Mouse (Mus musculus) forebrain, embryonic 10.5 days (tissue): ENCODE data around the gene Fgfr2. TPM values are rescaled to one million over a fixed set of nuclear protein-coding genes. Genes with fewer than 3 reads are reported as not detected.

Experiments
- DNase-seq: peaks from one replicate; pipeline ENCODE4 v3.0.0-alpha.2; 2017; ENCODE audit warnings: low spot score; ENCODE audit errors: extremely low spot score
- H3K27ac ChIP-seq: fragments of 300-500 bp; sonication (generic); 2 replicates; pipeline ENCODE4 v1.5.1; 2016; ENCODE audit warnings: mild to moderate bottlenecking
- H3K27me3 ChIP-seq: fragments of 300-500 bp; sonication (generic); 2 replicates; pipeline ENCODE4 v1.6.1; 2016; ENCODE audit warnings: mild to moderate bottlenecking; ENCODE audit not compliant: poor library complexity, severe bottlenecking
- H3K36me3 ChIP-seq: fragments of 300-500 bp; sonication (generic); replicated peaks from 2 replicates; pipeline ENCODE4 v1.6.1; 2016; ENCODE audit warnings: mild to moderate bottlenecking, moderate library complexity
- H3K4me1 ChIP-seq: fragments of 300-500 bp; sonication (generic); 2 replicates; pipeline ENCODE4 v1.6.1; 2016
- H3K4me3 ChIP-seq: fragments of 300-500 bp; sonication (generic); 2 replicates; pipeline ENCODE4 v1.5.1; 2016; ENCODE audit warnings: mild to moderate bottlenecking, moderate library complexity
- H3K9me3 ChIP-seq: fragments of 300-500 bp; sonication (generic); 2 replicates; pipeline ENCODE4 v1.6.1; 2016; ENCODE audit warnings: mild to moderate bottlenecking, moderate library complexity
- WGBS: fragments of 180-500 bp; shearing (Covaris S2); methylation state at CpG from one replicate; pipeline ENCODE4 v1.1.7; 2016; 5-methylcytosine and 5-hydroxymethylcytosine counted together
- polyA plus RNA-seq: library from polyadenylated mRNA; unstranded; fragments of >200 nt; fragmentation: Nextera tagmentation; extraction: Ambion mirVana; gene quantifications from 2 replicates; pipeline ENCODE4 v1.2.1, GENCODE M21; 2016

Gene Fgfr2
- polyA plus RNA-seq, 1 experiment from 2014 or later: 55.7 TPM

- H3K36me3 ChIP-seq: peaks cover 95% of the 10 kb centered on the region
- peaks cover 30% of the 10 kb centered on the region for H3K4me1 ChIP-seq
- DNase-seq: no peak
- H3K9me3 ChIP-seq: no peaks in the 10 kb centered on the region
- no peak overlapping the region for H3K4me3 ChIP-seq
- 97% methylated on average over 2 of the region's 2 CpGs for WGBS
- no peak overlapping the region for H3K27ac ChIP-seq
- no peaks in the 10 kb centered on the region for H3K27me3 ChIP-seq
These were observed 2368.4 kb downstream of the Fgfr2 start for GRCm38 (mm10) chr7:130754790-130755189.

DNA sequence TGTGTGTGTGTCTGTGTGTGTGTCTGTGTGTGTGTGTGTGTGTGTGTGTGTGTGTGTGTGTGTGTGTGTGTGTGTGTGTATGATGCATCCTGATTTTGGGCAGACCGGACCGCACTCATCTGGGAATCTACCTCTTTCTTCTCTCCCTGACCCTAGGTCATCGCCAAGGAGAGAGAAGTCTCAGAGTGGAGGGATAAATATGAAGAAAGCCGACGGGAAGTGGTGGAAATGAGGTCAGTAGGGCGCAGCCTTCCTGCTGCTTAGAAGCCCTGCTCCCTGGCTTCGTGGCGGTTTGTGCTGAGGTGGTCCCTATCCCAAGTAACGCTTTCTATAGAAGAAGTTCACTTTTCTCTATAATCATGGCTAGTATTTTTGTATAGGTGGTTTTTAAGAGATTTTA, 2371.5 kb downstream of the Fgfr2 start:
- Histone ChIP-seq H3K4me3 (no peak overlapping the region), H3K9me3 (no peaks in the 10 kb centered on the region), H3K27me3 (no peaks in the 10 kb centered on the region), H3K4me1 (peaks cover 35% of the 10 kb centered on the region), H3K27ac (peak overlapping the region; percentile 93), H3K36me3 (peaks cover 90% of the 10 kb centered on the region)
- WGBS: 67% methylated on average over 8 of the region's 9 CpGs
- no peak for DNase-seq

- WGBS: 46% methylated on average over 17 of the region's 17 CpGs
These were observed 2372.2 kb downstream of the Fgfr2 start for GRCm38 (mm10) chr7:130750752-130751490.

DNA sequence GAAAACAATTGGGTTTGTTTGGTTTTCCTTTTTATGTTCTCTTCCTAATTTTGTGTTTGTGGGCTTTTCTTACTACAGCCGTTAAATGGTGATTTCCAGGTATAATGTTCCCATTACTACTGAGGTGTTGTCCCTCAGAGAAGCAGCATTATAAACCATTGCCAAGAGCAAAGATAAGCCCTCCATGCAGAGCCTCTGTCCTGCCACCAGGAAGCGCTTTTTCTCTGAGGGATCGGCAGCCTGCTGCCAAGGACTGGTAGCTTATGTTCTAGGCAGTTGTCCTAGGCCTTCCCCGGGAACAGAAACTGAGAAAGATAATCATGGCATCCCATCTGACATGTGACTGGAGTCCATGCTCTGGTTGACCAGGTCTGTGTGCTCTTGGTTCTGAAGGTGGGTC, 2374.0 kb downstream of the Fgfr2 start:
- no peaks in the 10 kb centered on the region for H3K27me3 ChIP-seq

More at GRCm38 (mm10) chr7:130750752-130751490, 2372.2 kb downstream of the Fgfr2 start:
- Histone ChIP-seq H3K27ac (peak overlapping the region; percentile 93), H3K9me3 (no peaks in the 10 kb centered on the region), H3K4me3 (no peak overlapping the region), H3K4me1 (peaks cover 30% of the 10 kb centered on the region), H3K27me3 (no peaks in the 10 kb centered on the region), H3K36me3 (peaks cover 90% of the 10 kb centered on the region)
- peak; percentile 73 for DNase-seq

DNA sequence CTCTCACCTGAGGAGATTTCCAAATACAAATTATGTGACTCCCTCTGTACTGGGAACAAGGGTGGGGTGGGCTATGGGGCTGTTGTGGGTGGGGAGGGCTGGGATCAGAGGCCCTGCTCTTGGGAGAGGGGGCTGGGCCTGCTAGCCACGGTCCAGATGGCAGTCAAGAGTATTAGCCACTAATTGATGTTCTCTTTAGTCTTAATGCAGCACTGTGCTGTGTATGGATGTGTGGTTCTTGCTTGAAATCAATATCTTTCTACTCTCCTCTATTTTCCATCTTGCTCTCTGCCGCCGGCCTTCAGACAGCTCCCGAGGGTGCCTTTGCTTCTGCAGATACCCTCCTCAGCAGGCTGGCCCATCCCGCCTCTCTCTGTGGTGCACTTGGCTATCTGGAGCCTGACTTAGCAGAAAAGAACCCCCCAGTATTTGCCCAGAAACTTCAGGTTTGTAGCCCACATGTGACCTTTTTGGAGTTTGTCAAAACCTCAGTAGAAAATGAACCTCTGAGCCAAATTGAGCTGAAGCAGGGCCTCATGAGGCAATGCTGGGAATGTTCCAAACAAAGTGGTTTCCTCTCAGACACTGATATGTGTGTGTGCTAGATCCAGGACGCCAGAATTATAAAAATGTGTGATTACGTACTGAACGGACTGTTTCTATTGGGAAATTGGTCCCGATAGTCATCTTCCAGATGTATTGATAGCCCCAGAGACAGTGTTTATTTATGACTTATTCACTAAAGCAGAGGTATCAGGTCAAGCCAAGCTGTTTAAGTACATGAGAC, 2379.7 kb downstream of the Fgfr2 start:
- no peak overlapping the region for H3K4me3 ChIP-seq
- H3K4me1 ChIP-seq: no peaks in the 10 kb centered on the region
- no peak overlapping the region for H3K27ac ChIP-seq
- H3K9me3 ChIP-seq: no peaks in the 10 kb centered on the region
- no peak for DNase-seq
- H3K36me3 ChIP-seq: peaks cover 100% of the 10 kb centered on the region
- 94% methylated on average over 9 of the region's 9 CpGs for WGBS
- no peaks in the 10 kb centered on the region for H3K27me3 ChIP-seq

More for the DNA sequence above, 2374.0 kb downstream of the Fgfr2 start:
- H3K4me3 ChIP-seq: no peak overlapping the region
- WGBS: 92% methylated on average over 4 of the region's 4 CpGs
- peaks cover 30% of the 10 kb centered on the region for H3K4me1 ChIP-seq
- no peaks in the 10 kb centered on the region for H3K9me3 ChIP-seq
- H3K27ac ChIP-seq: no peak overlapping the region
- peaks cover 90% of the 10 kb centered on the region for H3K36me3 ChIP-seq
- DNase-seq: no peak

DNA sequence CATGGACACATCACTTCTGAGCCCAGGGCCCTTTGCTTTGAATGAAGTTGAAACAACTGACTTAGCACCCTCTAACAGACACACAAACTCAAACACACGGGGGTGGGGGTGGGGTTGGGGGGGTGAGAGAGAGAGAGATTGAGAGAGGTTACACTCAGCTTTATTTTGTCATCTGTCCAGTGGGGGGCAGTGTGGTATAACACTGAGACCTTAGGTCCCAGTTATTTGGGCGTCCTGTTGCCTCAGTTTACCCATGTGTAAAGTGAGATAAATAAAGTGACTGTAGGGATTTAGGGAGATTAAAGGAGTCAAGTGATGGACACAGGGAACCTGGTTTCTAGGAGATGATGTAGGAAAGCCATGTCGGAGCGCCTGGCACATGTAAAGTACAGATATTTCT, 2382.1 kb downstream of the Fgfr2 start:
- H3K9me3 ChIP-seq: no peaks in the 10 kb centered on the region
- peaks cover 100% of the 10 kb centered on the region for H3K36me3 ChIP-seq
- H3K4me3 ChIP-seq: no peak overlapping the region
- no peak overlapping the region for H3K27ac ChIP-seq
- no peaks in the 10 kb centered on the region for H3K4me1 ChIP-seq
- H3K27me3 ChIP-seq: no peaks in the 10 kb centered on the region
- WGBS: 85% methylated on average over 4 of the region's 4 CpGs
- no peak for DNase-seq

DNA sequence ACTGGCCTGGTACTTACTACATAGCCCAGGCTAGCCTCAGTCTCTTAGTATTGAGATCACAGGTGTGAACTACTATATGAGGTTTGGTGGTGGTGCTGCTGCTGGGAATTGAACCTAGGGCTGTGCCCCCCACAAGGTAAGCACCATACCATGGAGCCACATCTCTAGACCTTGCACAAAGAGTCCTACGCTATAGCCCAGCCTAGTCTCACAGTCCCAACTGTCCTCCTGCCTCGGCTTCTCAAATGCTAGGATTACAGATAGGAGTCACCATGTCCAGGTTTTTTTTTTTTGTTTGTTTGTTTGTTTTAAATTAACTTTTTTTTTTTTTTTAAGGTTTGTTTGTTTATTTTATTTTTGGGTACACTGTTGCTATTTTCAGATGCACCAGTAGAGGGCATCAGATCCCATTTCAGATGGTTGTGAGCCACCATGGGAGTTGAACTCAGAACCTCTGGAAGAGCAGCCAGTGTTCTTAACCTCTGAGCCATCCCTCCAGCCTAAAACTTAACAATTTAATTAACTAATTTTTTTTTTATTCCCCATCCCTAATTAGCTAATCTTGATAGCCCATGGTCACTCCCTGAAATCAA, 2388.9 kb downstream of the Fgfr2 start:
- H3K9me3 ChIP-seq: no peaks in the 10 kb centered on the region
- H3K27ac ChIP-seq: no peak overlapping the region
- peaks cover 26% of the 10 kb centered on the region for H3K4me1 ChIP-seq
- peaks cover 91% of the 10 kb centered on the region for H3K36me3 ChIP-seq
- no peaks in the 10 kb centered on the region for H3K27me3 ChIP-seq
- WGBS: 92% methylated on average over 2 of the region's 2 CpGs
- H3K4me3 ChIP-seq: no peak overlapping the region
- no peak for DNase-seq

- Histone ChIP-seq H3K4me1 (peaks cover 26% of the 10 kb centered on the region), H3K27ac (peak overlapping the region; percentile 68), H3K4me3 (no peak overlapping the region), H3K27me3 (no peaks in the 10 kb centered on the region), H3K36me3 (peaks cover 91% of the 10 kb centered on the region), H3K9me3 (no peaks in the 10 kb centered on the region)
- WGBS: 92% methylated on average over 8 of the region's 8 CpGs
- DNase-seq: no peak
These were observed 2389.7 kb downstream of the Fgfr2 start for GRCm38 (mm10) chr7:130733423-130733822.

- Histone ChIP-seq H3K36me3 (peaks cover 91% of the 10 kb centered on the region), H3K4me1 (peaks cover 26% of the 10 kb centered on the region), H3K9me3 (no peaks in the 10 kb centered on the region), H3K27me3 (no peaks in the 10 kb centered on the region), H3K27ac (peak overlapping the region; percentile 68), H3K4me3 (no peak overlapping the region)
- no peak for DNase-seq
- WGBS: 54% methylated on average over 6 of the region's 6 CpGs
These were observed 2390.2 kb downstream of the Fgfr2 start for GRCm38 (mm10) chr7:130732908-130733307.

- peaks cover 90% of the 10 kb centered on the region for H3K36me3 ChIP-seq
- peak overlapping the region; percentile 46; the same call in 1 of the 2 replicates for H3K27ac ChIP-seq
- no peaks in the 10 kb centered on the region for H3K9me3 ChIP-seq
- WGBS: 90% methylated on average over 7 of the region's 7 CpGs
- H3K4me1 ChIP-seq: peaks cover 26% of the 10 kb centered on the region
- DNase-seq: no peak
- no peaks in the 10 kb centered on the region for H3K27me3 ChIP-seq
- H3K4me3 ChIP-seq: no peak overlapping the region
These were observed 2391.4 kb downstream of the Fgfr2 start for GRCm38 (mm10) chr7:130731792-130732191.

- H3K36me3 ChIP-seq: peaks cover 93% of the 10 kb centered on the region
- no peak for DNase-seq
- WGBS: 93% methylated on average over 4 of the region's 4 CpGs
- H3K4me3 ChIP-seq: no peak overlapping the region
- peaks cover 18% of the 10 kb centered on the region for H3K4me1 ChIP-seq
- H3K27me3 ChIP-seq: no peaks in the 10 kb centered on the region
- no peak overlapping the region for H3K27ac ChIP-seq
- H3K9me3 ChIP-seq: no peaks in the 10 kb centered on the region
These were observed 2395.6 kb downstream of the Fgfr2 start for GRCm38 (mm10) chr7:130727560-130727959.

DNA sequence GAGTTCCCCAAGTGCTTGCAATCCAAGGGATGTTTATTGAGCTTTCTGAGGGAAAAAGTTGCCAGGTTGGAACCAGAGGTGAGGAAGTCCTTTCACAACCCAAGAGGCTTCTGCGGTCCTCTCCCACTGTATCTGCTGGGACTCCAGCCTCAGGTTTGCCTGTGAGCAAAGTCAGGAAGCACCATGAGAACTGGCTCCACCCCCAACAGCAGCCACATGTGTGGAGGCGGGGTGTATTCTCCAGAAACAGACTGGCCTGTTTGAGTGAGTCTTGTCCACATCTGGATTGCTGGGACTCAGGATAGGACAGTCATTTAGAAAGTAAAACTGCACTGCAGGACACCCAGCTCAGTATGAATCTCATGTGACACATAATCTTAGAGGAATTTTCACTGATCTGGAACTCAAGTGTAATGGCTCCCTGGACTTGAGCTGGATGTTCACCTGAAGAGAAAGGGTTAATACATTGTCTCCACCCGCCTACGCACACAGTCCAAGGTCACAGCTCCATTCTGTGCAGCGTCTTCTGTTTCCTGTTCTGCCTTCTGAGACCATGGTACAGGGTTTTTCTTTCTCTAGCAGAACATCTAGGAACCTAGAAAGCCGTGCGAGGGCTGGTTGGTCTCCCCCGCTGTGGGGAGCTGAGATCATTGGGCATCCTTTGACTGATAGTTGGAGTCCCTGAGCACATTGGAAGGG, 2396.3 kb downstream of the Fgfr2 start:
- H3K27me3 ChIP-seq: no peaks in the 10 kb centered on the region
- no peak overlapping the region for H3K4me3 ChIP-seq
- peaks cover 97% of the 10 kb centered on the region for H3K36me3 ChIP-seq
- no peaks in the 10 kb centered on the region for H3K9me3 ChIP-seq
- no peak overlapping the region for H3K27ac ChIP-seq
- peaks cover 18% of the 10 kb centered on the region for H3K4me1 ChIP-seq
- 82% methylated on average over 8 of the region's 8 CpGs for WGBS
- no peak for DNase-seq
